Mouse (Mus musculus) liver, postnatal 0 days (tissue): Measurements from ENCODE around the gene Asrgl1. TPM values are rescaled to one million over a fixed set of nuclear protein-coding genes. Genes with fewer than 3 reads are reported as not detected.

ENCODE experiments used
- ATAC-seq: fragments of 200-750 bp; cut with Nextera tagmentation; 2 replicates; pipeline ENCODE4 v1.8.0; 2017; ENCODE audit warnings: mild to moderate bottlenecking, moderate library complexity
- DNase-seq: peaks from one replicate; pipeline ENCODE4 v3.0.0-alpha.2; 2016
- H3K27ac ChIP-seq: fragments of 300-500 bp; sonication (generic); 2 replicates; pipeline ENCODE4 v1.5.1; 2014; ENCODE audit warnings: antibody characterized with exemption, moderate library complexity, mild to moderate bottlenecking, low read depth
- H3K27me3 ChIP-seq: fragments of 300-500 bp; sonication (generic); 2 replicates; pipeline ENCODE4 v1.6.1; 2014; ENCODE audit warnings: low read length, control low read depth, mixed read lengths; ENCODE audit not compliant: insufficient read depth
- H3K36me3 ChIP-seq: fragments of 300-500 bp; sonication (generic); replicated peaks from 2 replicates; pipeline ENCODE4 v1.6.1; 2014; ENCODE audit warnings: mild to moderate bottlenecking, control low read depth, low read length, moderate library complexity, mixed read lengths; ENCODE audit not compliant: insufficient read depth
- H3K4me1 ChIP-seq: fragments of 300-500 bp; sonication (generic); 2 replicates; pipeline ENCODE4 v1.6.1; 2014; ENCODE audit warnings: antibody characterized with exemption, mild to moderate bottlenecking, control low read depth; ENCODE audit not compliant: insufficient read depth
- H3K4me2 ChIP-seq: fragments of 300-500 bp; sonication (generic); 2 replicates; pipeline ENCODE4 v1.6.1; 2014; ENCODE audit warnings: low read depth, mild to moderate bottlenecking, low read length, moderate library complexity, mixed read lengths
- H3K4me3 ChIP-seq: fragments of 300-500 bp; sonication (generic); 2 replicates; pipeline ENCODE4 v1.5.1; 2014; ENCODE audit warnings: low read depth, low read length
- H3K9ac ChIP-seq: fragments of 300-500 bp; sonication (generic); replicated peaks from 2 replicates; pipeline ENCODE4 v1.6.1; 2014; ENCODE audit warnings: mild to moderate bottlenecking, moderate library complexity
- H3K9me3 ChIP-seq: fragments of 300-500 bp; sonication (generic); 2 replicates; pipeline ENCODE4 v1.6.1; 2016; ENCODE audit warnings: mild to moderate bottlenecking, control low read depth, low read length, mixed read lengths
- CTCF ChIP-seq: sonication (generic); IDR thresholded peaks from 2 replicates; pipeline ENCODE4 v1.5.1; 2016; ENCODE audit warnings: antibody characterized with exemption, low read depth
- EP300 ChIP-seq: IDR thresholded peaks from 2 replicates; pipeline ENCODE4 v1.6.1; 2016; ENCODE audit warnings: antibody characterized with exemption, low read depth, mild to moderate bottlenecking
- WGBS: fragments of 180-500 bp; shearing (Covaris S2); extraction: QIAGEN DNeasy Blood & Tissue Kit; methylation state at CpG from one replicate; pipeline ENCODE4 v1.1.7; 2014; ENCODE audit not compliant: insufficient replicate concordance; 5-methylcytosine and 5-hydroxymethylcytosine counted together
- polyA plus RNA-seq: library from polyadenylated mRNA; unstranded; fragments of >200 nt; fragmentation: Nextera tagmentation; extraction: Ambion mirVana; gene quantifications from 2 replicates; pipeline ENCODE4 v1.2.1, GENCODE M21; 2015

Asrgl1 gene
- polyA plus RNA-seq, 1 experiment from 2014 or later = 8.3 TPM

DNA sequence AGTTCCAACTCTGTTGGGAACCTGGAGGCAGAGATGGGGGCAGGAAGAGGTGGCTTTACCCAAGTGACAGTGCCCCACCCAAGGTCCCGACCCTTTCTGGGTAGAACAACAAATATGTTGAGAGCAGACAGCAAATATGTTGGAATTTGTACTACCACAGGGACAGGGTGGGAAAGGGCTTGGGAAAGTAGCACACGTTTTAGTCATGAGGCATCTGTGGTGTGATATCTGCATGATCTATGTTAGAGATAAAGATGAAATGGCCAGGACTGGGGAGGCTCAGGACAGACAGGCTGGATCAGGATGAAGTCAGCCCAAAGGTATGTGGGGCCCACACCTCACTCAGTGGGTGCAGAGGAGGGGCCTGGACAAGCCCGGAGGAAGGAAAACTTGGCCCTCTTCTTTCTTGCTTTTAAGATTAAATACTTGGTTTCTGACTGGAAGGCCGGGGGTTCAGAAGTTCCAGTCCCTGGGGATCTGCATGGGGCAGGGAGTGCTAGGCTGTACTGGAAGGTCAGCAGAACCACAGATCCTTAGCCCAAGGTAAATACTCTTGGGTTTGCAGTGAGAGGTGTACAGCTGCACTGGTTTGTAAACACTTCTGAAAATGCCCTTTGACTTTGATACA is 28.6 kb downstream of the Asrgl1 start:
- WGBS = 37% methylated on average over 4 of the region's 4 CpGs
- Histone ChIP-seq H3K4me2 (no peak overlapping the region), H3K36me3 (no peaks in the 10 kb centered on the region), H3K4me1 (peaks cover 4% of the 10 kb centered on the region), H3K27me3 (no peaks in the 10 kb centered on the region), H3K9me3 (no peaks in the 10 kb centered on the region), H3K9ac (no peak overlapping the region), H3K4me3 (no peak overlapping the region), H3K27ac (no peak overlapping the region; the same call in 1 of the 2 replicates)
- DNase-seq (no peak), ATAC-seq (peak; percentile 61)
- no peak for TF ChIP-seq EP300

DNA sequence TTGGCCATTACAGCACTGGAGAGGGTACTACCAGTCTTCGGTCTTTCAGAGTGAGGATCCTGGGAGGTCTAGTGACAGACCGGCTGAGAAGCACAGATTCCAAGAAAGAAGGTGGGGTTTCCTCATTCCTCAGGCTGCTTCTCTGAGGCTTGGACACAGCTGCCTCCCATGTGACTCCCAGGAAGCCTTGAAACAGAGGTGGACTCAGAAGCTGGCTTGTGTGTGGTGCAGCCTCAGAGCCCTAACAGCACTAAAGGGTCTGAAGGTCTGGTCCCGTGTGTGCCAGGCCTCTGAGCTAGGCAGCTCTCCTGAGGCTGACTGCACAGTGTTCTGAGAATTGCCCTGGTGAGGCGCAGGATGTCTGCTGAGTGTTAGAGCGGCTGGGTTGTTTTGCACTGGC is 29.3 kb downstream of the Asrgl1 start:
- H3K36me3 ChIP-seq = no peaks in the 10 kb centered on the region
- H3K9ac ChIP-seq = no peak overlapping the region
- H3K9me3 ChIP-seq = no peaks in the 10 kb centered on the region
- no peak overlapping the region for H3K4me2 ChIP-seq
- H3K4me3 ChIP-seq = no peak overlapping the region
- DNase-seq (no peak), ATAC-seq (no peak)
- no peak for TF ChIP-seq CTCF
- no peak for TF ChIP-seq EP300
- 67% methylated on average over 5 of the region's 5 CpGs for WGBS
- H3K4me1 ChIP-seq = peaks cover 4% of the 10 kb centered on the region
- no peaks in the 10 kb centered on the region for H3K27me3 ChIP-seq
- no peak overlapping the region for H3K27ac ChIP-seq

DNA sequence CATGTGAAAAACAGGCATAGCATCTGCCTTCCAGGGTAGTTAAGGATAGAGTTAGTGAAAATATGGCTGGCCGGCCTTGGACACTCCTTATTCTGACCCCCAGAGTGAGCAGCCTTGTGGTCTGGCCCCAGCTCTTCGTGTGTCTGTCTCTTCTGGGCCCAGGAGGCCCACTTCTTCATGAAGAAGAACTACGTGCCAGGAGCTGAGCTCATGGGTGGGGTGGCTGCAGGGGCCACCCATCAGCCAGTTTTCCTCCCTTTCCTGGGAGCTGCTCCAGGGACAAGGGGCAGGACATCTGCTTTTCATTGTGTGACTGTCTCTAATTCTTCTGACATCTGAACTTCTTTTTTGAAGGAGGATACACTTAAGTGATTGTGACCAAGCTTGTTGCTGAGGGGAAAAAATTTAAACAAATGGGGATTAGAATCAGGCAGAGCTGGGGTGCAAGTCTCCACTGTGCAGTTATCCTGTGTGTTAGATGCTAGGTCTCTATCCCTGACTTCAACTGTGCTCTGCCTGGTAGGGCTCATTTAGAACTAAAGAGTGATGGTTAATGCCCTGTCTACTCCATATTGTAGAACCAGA is 30.2 kb downstream of the Asrgl1 start:
- no peak for DNase-seq
- WGBS = 72% methylated on average over 3 of the region's 3 CpGs

DNA sequence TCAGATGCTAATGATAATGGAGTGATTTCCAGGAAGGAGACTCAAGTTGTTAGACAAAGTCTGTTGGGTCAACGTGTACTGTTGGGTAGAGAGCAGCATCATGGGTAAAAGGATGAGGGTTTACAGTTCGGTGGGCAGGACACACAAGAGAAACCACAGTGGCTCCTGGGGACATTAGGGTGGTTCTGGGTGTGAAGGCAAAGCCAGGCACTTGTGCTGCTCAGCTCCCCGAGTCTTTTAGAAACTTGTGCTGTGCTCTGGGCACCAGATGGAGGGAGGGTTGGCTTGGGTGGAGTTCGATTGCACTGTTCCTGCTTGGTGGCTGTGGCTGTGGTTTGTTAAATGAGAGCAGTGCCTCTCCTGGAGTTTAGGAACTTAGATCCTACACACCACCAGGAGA is 31.4 kb downstream of the Asrgl1 start:
- Histone ChIP-seq H3K4me1 (peaks cover 4% of the 10 kb centered on the region), H3K36me3 (no peaks in the 10 kb centered on the region), H3K4me3 (no peak overlapping the region), H3K27ac (no peak overlapping the region), H3K27me3 (no peaks in the 10 kb centered on the region), H3K4me2 (no peak overlapping the region), H3K9ac (no peak overlapping the region), H3K9me3 (no peaks in the 10 kb centered on the region)
- no peak for ATAC-seq
- no peak for TF ChIP-seq EP300
- TF ChIP-seq CTCF = no peak
- 59% methylated on average over 4 of the region's 4 CpGs for WGBS
- DNase-seq = no peak

More for the DNA sequence above, 30.2 kb downstream of the Asrgl1 start:
- no peak overlapping the region for H3K9ac ChIP-seq
- TF ChIP-seq CTCF (no peak), EP300 (no peak)
- H3K4me1 ChIP-seq = peaks cover 4% of the 10 kb centered on the region
- no peak overlapping the region for H3K27ac ChIP-seq
- no peaks in the 10 kb centered on the region for H3K9me3 ChIP-seq
- no peaks in the 10 kb centered on the region for H3K27me3 ChIP-seq
- H3K4me2 ChIP-seq = no peak overlapping the region
- no peak for ATAC-seq
- no peaks in the 10 kb centered on the region for H3K36me3 ChIP-seq
- H3K4me3 ChIP-seq = no peak overlapping the region

DNA sequence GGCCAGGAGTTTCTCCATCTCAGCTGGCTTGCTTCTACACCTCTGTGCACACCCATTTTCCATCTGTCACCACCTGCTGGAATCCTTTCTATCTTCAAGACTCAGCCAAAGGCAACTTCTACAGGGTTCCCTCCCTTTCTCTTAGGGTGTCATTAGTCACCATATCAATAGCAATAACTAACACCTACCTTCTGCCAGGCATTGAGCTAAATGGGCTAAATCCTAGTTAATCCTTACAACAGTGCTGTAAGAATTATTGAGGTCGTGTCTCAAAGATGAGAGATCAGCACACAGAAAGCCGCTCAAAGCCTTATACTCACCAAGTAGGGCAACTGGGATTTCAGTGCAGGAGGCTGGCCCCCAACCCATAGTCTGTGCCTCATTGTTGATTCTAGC is 34.4 kb downstream of the Asrgl1 start:
- no peak for TF ChIP-seq EP300
- TF ChIP-seq CTCF = no peak
- H3K4me2 ChIP-seq = no peak overlapping the region
- no peaks in the 10 kb centered on the region for H3K4me1 ChIP-seq
- H3K4me3 ChIP-seq = no peak overlapping the region
- no peak overlapping the region for H3K9ac ChIP-seq
- DNase-seq (no peak), ATAC-seq (no peak)
- H3K36me3 ChIP-seq = no peaks in the 10 kb centered on the region
- no peaks in the 10 kb centered on the region for H3K27me3 ChIP-seq
- H3K9me3 ChIP-seq = no peaks in the 10 kb centered on the region
- no peak overlapping the region for H3K27ac ChIP-seq
- 77% methylated on average over 2 of the region's 2 CpGs for WGBS

DNA sequence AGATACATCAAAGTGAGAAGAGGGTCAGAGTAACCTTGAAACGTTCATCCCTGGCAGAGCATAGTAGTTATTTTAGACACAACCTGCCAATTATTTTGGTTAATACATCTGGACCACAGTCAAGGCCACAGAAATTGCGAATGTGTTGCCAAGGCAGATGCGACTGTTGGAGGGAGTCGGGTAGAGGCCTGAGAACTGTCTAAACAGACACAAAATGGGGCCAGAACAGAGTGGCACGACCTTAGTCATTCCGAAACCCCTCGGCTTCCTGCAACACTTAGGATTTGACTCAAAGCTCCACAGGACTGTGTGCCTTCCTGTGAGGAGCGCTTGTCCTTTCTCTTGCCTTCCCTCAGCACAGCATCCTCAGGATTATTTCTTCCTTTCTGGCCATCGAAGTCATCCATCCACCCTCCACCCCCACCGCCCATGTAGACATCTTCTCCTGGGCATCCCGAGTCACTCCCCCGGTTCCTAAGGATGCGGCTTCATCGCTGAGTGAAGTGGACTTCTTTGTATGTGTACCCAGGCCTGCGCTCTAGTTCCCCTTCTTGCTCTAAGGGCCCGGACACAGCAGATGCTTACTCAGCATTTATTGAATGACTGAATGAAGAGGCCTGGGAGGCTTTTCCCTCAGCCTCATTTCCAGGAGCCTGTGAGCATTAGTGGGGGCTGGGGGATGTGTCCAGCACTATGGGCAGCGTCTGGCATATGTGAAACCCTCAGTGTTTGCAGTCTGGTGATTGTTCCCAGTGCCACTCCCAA is 35.0 kb downstream of the Asrgl1 start:
- TF ChIP-seq EP300 = no peak
- no peak for TF ChIP-seq CTCF
- Histone ChIP-seq H3K36me3 (no peaks in the 10 kb centered on the region), H3K4me2 (no peak overlapping the region), H3K9me3 (no peaks in the 10 kb centered on the region), H3K4me1 (no peaks in the 10 kb centered on the region), H3K27me3 (no peaks in the 10 kb centered on the region), H3K9ac (no peak overlapping the region), H3K4me3 (no peak overlapping the region), H3K27ac (no peak overlapping the region)
- WGBS = 70% methylated on average over 17 of the region's 17 CpGs
- no peak for DNase-seq
- ATAC-seq = no peak
